Mouse (Mus musculus) c-Kit-positive CD71-negative TER-119-negative erythroid progenitor cells, embryonic 14.5 days (primary cell): ENCODE results near the gene Proser3.
A peak's percentile ranks its signal among the peaks of the same experiment; 100 is the strongest.

Source experiments
- DNase-seq: peaks from one replicate; pipeline ENCODE4 v3.0.0-alpha.2; 2013; ENCODE audit warnings: low read depth

Proser3 gene

DNA sequence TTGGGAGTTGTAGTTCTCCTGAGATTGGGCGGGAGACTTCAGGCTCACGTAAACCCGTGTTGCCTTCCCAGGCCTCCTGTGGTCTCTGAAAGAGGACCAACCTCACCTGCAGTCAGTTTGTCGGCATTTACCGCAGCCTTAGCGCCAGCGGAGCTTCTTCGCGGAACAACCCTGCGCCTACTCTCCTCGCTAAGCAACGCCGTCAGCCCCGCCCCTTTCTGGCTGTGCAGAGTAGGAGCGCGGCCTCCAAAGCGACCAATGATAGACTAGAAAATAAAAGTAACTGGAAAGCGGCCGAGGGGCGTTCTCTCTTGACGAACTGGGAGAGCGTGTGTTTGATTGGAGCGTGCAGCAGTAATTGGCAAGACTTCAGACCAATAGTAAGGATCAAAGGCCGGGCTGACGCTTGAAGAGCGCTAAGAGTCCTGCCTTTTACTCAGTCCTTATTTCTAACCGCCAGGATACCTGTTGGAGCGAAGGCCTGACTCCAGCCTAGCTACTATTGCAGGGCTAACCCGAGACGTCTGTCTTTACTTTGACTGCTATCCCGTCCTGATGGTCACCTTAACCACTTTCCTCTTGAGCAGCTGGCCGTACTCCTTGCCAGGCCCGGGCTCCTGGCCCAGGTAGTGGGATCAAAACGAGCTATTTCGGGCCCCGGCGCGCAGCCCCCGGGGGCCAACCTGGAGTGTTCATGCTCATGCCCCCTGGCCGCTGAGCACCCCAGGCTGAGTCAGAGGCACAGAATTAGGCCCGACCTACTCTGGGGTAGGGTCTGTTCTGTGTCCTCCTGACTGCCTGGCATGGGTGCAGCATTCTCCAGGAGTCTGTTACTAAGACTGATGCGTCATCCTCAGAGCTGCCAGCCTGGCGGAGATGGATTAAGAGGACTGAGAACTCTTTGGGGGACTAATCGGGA, at the start of gene Proser3, which contains the start of gene Hspb6:
Gene Proser3, minus strand, starts transcription at position 198 of the 919 bp plus-strand sequence.
Gene Hspb6, plus strand, starts transcription at position 77 of the 919 bp plus-strand sequence.
- DNase-seq, result peak; percentile 97

DNA sequence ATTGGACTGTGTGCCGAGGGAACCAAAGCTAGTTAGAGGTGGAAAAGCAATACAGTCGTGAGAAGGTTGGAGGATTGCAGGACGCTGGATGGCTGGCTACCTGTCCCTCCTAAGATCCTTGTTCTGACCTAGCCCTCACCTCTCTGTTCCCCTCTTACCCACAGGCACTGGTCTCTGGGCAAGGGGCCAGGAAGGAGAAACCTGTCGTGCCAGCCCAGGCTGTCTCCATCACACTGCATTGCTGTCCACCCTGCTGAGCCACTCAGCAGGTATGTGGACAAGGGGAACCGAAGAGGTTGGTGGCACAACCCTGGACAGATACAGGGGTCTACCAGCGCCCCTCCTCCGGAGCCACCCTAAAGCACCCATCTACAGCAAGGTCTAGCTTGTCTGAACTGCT, 48.6 kb upstream of the Proser3 start:
- DNase-seq, result no peak

DNA sequence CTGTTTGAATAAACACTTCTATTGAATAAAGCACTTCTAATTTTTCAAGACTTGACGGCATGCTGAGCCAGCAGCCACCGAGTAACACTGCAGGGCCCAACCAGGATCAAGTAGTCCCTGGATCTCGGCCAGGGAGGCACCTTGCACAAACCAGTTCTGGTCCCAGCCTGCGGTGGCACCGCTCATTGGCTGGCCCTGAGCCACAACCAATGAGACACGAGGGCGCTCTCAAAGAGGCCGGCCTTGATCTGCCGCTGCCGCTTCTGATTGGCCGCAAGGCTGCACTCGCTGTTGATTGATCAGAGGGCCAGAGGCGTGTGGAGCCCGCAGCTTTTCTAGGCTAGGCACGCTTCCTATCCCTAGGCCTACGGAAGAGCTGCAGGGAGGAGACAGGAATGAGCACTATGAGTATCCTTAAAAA, 47.8 kb upstream of the Proser3 start:
- DNase-seq, result peak; percentile 73

DNA sequence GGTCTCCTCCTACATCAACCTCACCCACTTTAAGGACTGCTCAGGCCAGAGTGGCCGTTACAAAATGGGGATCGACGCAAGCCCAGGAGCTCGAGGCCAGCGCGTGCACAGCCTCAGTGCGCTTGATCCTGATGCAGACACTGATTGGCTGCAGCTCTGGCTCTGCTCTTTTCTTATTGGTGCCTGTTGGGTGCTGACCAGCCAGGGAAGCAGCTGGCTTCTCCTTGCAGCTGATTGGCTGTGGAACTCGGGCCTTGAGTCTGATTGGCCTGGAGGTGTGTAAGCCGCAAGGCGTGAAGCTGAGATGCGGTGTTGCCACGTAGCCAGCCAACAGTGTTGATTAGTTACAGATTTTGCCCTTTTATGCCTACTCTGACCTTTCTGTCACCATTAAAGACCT, 46.7 kb upstream of the Proser3 start, which contains the start of gene Zbtb32:
Gene Zbtb32, minus strand, starts transcription at position 124 of the 400 bp plus-strand sequence.
- no peak for DNase-seq

DNA sequence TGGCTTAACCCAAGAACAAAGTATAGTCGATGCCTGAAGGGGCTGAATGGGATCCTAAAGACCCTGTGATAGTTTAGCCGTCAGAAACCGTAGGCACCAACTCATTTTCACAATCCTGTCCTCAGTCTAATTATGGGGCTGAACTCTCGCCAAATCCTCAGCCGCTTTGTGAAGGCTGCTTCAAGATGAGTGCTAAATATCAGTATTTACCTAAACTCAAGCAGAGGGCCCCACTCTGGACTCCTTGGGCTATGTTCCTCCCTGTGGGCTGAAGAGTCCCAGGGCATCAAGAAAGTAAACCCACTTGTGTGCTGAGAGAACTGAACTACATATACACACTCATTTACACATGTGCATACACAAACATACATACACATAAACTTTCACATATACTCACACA, 44.7 kb upstream of the Proser3 start:
- no peak for DNase-seq

DNA sequence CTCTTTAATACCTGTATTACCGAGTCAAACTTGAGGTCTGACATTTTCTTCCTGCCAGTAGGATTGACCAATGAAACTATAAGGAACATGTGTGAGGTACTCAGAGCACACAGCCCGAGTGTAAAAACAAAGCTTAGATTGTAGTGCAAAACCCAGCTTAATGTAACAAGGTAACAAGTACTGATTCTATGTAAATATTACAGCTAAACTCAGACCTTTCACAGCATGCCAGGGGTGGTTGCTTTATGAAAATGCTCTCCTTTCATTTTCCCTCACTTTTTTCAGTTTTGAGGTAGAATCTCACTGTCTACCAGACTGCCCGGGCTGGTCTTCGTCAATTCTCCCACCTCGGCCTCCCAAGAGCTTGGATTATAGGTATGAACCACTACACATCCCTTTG, 44.0 kb upstream of the Proser3 start:
- DNase-seq, result no peak

DNA sequence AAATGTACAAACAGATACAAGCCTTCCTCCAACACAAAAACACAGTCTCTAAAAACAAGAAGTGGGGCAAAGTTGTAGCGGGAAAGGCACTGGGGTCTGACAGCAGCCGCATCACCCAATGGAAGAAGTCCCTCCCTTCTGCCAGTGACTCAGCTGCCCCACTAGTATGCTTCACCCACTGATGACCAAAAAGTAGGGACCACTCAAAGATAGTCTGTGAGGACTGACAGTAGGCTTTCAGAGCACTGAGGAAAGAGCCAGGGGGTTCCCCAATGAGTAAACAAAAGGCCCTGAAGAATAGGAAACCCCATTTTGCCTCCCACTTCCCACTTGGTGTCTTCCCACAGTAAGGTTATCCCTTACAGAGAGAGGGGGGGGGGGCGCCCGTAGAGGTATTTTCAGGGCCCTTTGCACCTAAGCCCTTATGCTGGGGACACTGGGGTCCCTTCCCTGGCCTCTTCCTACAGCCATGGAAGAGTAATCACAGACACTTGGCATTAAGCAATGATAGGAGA, 42.5 kb upstream of the Proser3 start:
- no peak for DNase-seq

DNA sequence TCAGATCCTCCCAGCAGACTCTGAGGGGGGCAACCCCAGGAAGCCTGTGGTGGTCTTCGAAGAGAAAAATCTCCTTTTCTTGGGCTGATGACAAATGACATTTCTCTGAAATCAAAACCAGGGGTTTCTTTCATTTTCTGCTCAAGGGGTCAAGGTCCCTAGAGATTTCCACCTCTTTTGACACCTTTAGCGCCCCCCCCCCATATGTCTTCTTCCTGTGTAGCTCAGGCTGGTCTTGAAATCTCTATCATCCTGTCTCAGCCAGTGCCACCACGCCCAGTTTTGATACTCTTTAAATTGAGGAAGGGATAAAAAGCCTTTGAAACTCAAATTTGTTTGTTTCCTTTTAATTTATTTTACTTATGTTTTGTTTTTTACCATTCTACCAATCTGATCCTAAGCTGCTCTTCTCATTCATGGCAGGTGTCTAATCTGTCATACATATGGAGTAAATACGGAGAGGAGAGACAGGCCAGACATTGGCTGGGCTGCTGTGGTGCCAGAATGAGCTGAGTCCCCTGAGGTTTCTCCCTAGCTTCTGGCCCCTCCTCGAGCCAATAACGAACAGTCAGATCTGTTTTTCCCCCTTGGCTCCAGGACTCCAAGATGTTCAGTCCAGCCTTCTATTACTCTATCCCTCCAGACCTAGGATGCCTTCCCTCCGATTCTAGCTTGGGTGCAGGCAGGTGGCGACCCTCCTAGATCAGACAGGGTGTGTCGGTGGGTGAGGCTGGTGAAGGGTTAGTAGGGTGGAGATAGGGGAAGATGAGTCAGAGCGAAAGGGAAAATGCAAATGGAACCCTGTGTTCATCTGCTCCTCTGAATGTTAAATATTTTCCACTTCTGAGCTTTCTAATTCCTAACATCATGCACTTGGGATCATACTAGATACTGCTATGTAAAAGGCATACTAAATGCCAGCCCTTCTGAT, 41.7 kb upstream of the Proser3 start:
- DNase-seq, result no peak

DNA sequence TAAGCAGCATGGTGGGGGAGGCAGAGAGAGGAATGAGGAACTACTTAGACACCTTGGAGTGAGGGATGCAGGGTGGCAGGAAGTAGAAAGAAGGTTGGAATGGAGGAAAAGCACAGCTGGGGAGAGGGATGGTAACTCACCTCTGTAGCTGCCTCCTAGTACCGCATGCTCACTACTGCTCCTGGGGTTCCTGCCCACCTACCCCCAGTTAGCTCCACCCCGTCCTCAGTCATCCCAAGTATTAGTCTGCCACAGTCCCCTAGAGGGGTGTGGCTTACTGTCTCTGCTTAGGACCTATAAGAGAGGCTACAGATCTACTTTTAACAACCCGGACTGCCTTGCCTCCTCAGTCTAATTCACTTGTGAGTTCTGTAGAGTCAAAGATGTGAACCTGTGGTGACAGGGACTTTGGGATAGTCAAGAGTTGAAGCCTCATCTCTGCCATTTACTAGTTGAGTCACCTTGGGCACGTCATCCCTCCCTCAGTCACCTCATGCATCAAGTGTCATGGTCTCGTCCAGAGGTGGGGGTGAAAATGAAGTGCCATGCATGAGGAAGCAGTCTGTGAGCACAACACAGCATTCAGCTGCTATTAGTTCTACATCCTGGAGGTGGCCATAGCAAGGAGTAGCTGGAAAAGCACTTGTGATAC, 40.8 kb upstream of the Proser3 start:
- DNase-seq, result no peak

DNA sequence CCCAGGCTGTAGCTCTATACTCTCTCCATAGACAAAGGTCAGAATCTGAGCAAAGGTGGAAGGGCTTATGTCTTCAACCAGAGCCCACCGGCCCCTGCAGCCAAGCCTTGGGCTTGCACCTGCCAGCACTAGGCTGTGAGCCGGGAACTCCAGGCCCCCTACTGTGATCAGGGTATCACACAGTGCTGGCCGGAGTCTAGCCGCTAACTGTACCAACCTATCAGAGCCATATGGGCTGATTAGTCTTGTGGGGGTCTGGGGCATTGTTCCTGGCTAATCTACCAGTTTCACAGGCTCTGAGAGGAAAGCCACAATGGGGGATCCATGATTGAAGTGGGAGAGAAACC, 39.5 kb upstream of the Proser3 start:
- no peak for DNase-seq

DNA sequence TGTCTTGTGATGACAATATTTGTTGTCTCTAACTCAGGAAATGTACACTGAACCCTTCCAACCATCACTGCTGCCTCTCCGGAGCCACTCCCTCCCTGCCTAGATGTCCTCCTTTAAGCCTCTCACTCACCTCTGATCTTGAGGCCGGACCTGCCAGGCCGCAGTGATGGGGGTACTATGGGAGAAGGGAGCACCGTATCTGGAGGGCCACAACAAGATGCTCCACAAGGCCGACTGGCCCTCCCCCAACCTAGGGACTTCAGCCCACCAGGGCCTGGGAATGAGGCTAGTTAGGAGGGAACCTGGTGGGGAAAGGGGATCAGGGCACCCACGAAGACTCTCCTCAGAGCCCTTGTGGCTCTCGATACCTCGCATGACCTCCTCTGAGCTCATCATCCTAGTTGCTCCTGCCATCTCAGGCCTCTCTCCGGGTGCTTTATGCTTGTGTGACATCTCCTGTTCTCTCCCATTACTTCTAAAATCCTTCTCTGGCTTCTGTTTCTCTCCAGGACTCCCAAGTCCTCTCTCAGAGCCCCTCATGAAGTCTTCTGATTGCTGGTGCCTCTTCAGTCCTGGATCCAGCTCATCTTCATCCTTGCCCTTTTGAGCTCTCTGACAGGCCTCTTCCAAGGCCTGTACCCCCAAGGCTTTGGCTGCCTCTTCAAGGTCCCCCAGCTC, 39.0 kb upstream of the Proser3 start:
- DNase-seq, result no peak

DNA sequence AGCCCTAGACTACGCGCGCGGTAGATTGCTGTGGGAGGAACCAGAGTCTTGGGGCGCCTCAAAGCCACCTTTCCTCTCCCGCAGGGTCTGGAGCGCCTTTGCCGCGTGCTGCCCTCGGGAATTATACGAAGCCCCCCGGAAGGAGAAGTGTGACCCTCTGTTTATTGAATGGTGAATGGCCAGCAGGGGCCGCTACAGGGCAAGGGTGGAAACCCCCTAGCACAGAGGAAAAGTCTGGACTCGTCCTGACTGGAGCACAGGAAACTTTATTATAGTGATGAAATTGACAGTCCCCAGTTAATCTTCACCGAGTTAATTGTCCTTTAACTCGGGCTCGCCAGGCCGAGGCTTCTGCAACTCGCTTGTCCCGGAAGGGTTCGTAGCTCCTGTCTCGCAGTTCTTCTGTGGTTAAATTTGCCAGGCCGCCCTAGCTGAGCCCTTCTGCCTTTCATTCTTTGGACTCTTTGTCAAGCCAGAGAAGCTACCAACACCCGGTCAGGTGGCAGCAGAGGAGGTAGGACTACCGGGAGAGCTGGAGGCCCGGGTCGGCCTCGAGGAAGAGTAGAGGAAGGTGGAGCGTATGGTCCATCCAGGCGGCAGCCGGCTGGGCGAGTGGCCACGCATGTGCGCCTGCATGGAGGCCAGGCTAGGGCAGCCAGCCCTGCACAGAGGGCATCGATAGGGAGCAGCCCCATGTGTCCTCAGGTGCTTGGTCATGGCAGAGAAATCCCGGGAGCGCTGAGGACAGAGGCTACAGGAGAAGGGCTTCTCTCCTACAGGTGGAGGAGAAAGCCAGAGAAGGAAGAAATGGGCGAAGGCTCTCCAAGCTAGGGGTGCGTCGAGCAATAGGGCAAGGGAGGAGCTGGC, 37.6 kb upstream of the Proser3 start:
- peak; percentile 84 for DNase-seq

DNA sequence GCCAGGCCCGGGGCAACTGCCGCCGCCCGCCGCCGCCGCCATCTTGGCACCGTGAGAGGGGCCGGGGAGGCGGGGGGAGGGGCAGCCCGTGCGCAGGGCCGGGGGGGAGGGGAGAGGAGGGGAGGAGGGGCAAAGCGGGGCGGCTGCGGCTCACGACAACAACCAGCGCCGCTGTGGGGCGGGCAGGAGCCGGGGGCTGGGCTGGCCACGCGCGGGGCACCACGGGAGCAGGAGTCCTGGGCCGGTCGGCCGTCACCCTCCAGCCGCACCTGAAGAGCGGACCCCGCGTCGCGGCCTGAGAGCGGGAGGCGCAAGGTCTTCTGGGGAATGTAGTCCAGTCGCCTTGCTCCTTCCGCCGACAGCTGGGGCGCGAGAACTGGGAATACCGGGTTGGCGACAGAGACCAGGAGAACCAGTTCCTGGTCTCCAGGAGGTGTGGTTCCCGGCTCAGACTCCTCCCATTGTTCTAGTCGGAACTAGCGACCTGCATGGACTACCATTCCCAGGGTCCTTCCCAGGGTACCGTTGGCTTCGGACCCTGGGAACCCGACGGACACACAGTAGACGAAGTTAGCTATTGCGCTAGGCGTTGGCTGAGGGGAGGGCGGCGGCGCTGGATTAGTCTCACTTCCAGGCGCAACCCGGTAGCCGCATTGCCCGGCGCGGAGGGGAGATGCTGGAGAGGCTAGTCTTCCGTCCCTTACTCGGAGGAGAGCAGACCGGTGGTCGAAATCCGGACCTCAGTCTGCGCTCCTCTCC, 36.8 kb upstream of the Proser3 start, which contains the start of gene Kmt2b:
Gene Kmt2b, minus strand, starts transcription at position 51 of the 759 bp plus-strand sequence.
- DNase-seq, result peak; percentile 82

DNA sequence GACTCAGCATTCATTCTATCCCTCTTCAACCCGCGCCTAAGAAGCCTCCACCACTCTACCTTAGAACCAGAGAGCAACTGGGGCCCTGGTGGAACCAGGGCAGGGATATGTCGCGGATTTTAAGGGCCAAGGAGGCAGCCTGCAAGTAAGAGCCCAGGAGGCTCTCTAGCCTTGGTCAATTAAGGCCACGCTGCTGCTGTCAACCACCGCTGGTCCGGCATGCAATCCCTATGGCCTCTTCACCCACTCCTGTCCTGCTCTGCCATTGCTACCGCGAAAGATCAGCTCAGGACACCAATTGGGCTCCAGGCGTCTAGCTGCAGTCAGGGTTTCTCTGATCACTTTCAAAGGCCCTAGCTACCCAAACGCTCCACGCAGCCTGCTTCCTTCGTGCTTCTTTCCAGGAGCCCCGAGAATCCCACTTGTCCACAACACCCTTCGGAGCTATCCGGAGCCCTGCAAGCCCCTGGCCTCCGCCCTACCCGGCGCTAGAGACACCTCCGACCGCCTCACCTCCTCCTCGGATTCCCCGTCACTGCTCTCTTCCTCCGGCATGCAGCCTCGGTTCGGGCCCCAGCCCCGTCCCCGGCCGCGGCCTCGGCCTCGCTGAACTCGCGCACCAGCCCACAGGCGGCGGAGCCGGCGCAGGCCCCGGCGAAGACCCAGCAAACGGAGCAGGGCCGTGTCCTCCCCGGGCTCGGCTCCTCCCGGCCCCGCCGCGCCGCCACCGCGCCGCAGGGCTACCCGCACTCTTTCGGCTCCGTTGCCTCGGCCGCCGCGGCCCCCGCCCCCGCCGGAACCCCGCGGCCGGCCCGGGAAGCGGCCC, 36.0 kb upstream of the Proser3 start:
- DNase-seq, result no peak

DNA sequence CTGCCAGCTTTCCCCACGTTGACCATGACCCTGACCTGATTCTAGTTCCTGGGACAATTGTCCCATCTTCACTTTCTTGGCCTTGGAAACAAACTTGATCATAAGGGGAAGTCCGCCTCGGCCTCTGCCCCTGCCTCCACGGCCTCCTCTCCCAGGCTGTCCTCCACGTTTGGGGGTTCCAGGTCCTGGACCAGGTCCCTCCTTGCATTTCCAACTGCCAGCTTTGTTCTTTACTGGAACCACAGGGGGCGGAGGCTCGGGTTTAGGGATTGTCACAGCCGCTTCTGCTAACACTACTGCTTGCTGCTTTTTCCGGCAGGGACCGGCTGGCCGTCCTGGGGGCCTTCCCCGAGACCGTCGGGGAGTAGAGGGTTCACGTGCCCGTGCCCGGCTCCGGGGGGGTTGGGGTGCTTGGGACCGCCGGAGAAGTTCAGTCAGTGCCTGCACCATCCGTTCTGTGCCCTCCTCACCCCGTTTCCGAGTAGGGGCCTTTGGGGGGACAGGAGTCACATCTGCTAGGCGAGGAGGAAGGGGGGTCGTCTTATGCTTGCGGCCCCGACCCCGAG, 34.4 kb upstream of the Proser3 start:
- DNase-seq, result no peak

DNA sequence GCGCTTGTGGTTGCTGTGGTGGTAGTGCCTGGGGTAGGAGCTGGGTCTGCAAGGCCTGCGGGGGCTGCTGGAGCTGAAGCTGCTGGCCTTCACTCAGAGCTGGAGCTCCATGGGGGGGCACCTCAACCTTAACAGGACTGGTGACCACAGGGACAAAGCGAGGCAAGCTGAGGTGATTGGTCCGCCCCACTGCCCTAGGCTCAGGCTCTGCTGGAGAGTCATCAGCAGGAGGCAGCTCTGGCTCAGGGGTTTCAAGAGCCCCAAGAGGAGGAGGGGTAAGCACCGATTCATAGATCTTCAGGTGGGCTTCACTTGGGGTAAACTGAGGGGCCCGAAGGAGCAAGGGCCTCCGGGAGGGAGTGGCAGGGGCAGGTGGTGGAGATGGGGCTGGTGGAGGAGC, 33.1 kb upstream of the Proser3 start:
- no peak for DNase-seq

DNA sequence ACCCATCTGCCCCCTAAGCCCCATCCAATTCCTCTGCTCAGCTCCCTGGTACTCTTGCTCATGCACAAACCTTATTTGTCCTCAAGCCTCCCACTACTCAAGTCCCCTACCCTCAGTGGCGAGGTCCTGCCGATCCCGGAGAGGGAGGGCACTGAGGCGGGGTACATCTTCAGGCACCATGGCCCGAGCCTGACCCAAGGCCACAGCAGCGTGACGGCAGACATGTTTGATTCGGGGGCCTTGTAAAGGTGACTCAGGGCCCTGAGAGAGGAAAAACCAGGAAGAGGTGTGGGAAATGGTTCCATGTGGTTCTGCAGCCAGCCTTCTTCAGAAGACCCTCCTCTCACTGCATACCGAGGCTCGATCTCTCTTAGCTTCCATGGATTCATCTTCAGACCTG, 32.2 kb upstream of the Proser3 start:
- no peak for DNase-seq

DNA sequence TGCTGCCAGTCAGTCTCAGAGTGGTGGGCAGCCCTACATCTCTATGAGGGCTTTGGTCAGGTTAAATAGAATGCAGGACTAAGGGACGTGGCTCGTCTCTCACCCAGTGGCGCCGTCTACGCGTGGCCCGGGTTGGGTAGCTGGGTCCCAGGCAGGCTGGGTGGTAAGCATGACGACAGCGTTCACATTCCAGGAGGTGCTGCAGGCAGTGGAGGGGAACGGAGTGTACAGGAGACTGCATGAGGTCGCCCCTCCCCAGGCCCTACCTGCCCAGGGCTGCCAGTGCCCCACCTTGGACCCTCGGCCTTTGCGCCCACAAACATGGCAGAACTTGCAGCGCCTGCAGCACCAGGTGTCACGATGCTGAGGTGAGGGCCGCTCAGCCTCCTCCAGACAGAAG, 29.4 kb upstream of the Proser3 start:
- no peak for DNase-seq
